Mouse (Mus musculus): ENCODE results near the gene Ikzf4.

DNA sequence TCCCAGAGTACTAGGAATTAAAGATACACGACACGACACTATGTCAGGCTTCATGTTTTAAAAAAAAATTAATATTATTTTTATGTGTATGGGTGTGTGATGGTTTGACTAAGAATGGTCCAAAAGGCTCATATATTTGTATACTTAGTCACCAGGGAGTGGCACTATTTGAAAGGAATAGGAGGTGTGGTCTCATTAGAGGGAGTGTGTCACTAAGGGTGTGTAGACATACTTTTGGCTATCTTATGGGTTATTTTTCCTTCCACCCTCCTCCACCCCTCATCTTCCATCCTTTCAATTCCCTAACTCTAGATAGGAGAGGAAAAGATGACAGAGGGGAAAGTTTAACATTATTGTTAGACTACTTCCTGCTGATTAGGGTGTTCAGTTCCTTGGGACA, 20.0 kb upstream of the Ikzf4 start:
- TF ChIP-seq CTCF (IDR thresholded peaks at IDR 0.05; ENCODE audit: control insufficient read depth, insufficient read depth, insufficient read length) (no peak), USF1 (IDR thresholded peaks at IDR 0.05; ENCODE audit: low read depth) (no peak), MYOD1 (IDR thresholded peaks at IDR 0.05; ENCODE audit: control insufficient read depth, insufficient read length, low read depth) (no peak), FOSL1 (IDR thresholded peaks at IDR 0.05; ENCODE audit: insufficient read depth, low read length, poor library complexity, severe bottlenecking) (no peak), MAX (IDR thresholded peaks at IDR 0.05) (no peak)

Data from C2C12 (cell line).